Mouse (Mus musculus): ENCODE measurements at regions not wholly inside any gene's neighbourhood (a gene's known extent, or its start where the extent isn't known, plus 50 kb on each side); places are given as distances from the start of the nearest gene placed in this dataset.

GRCm38 (mm10) chr9:61120531-61120930, 251.6 kb upstream of the Tle3 start:
- Histone ChIP-seq H3K27ac (no peak overlapping the region), H3K4me3 (no peak overlapping the region), H3K27me3 (peaks cover 21% of the 10 kb centered on the region; the same call in 1 of the 2 replicates), H3K4me1 (replicated peaks) (no peaks in the 10 kb centered on the region), H3K36me3 (no peaks in the 10 kb centered on the region), H3K9ac (no peak overlapping the region), H3K4me2 (no peak overlapping the region), H3K9me3 (replicated peaks) (no peaks in the 10 kb centered on the region)
- no peak for ATAC-seq (replicated peaks; ENCODE audit: insufficient number of reproducible peaks, insufficient read depth, low FRiP score, low read depth)
- WGBS = 76% methylated on average over 3 of the region's 3 CpGs

GRCm38 (mm10) chr9:61120931-61121391, 251.2 kb upstream of the Tle3 start:
- no peak for ATAC-seq (replicated peaks; ENCODE audit: insufficient number of reproducible peaks, insufficient read depth, low FRiP score, low read depth)
- Histone ChIP-seq H3K27me3 (peaks cover 17% of the 10 kb centered on the region; the same call in 1 of the 2 replicates), H3K9me3 (replicated peaks) (no peaks in the 10 kb centered on the region), H3K4me2 (no peak overlapping the region), H3K4me1 (replicated peaks) (no peaks in the 10 kb centered on the region), H3K4me3 (no peak overlapping the region), H3K27ac (no peak overlapping the region), H3K36me3 (no peaks in the 10 kb centered on the region), H3K9ac (no peak overlapping the region)
- 60% methylated on average over 10 of the region's 10 CpGs for WGBS

GRCm38 (mm10) chr9:61123431-61123830, 248.7 kb upstream of the Tle3 start:
- Histone ChIP-seq H3K4me3 (no peak overlapping the region), H3K9ac (no peak overlapping the region), H3K9me3 (replicated peaks) (no peaks in the 10 kb centered on the region), H3K27ac (no peak overlapping the region), H3K36me3 (no peaks in the 10 kb centered on the region), H3K4me2 (no peak overlapping the region), H3K4me1 (replicated peaks) (no peaks in the 10 kb centered on the region), H3K27me3 (peaks cover 15% of the 10 kb centered on the region; the same call in 1 of the 2 replicates)
- no peak for ATAC-seq (replicated peaks; ENCODE audit: insufficient number of reproducible peaks, insufficient read depth, low FRiP score, low read depth)

- no peak; the same call in 1 of the 2 replicates for ATAC-seq (replicated peaks; ENCODE audit: insufficient number of reproducible peaks, insufficient read depth, low FRiP score, low read depth)
- Histone ChIP-seq H3K4me1 (replicated peaks) (no peaks in the 10 kb centered on the region), H3K27ac (no peak overlapping the region), H3K4me2 (no peak overlapping the region), H3K4me3 (no peak overlapping the region), H3K9me3 (replicated peaks) (no peaks in the 10 kb centered on the region), H3K27me3 (peaks cover 30% of the 10 kb centered on the region; the same call in 1 of the 2 replicates), H3K9ac (no peak overlapping the region), H3K36me3 (no peaks in the 10 kb centered on the region)
- WGBS = 66% methylated on average over 7 of the region's 7 CpGs
Measured at GRCm38 (mm10) chr9:61125769-61126168, 246.4 kb upstream of the Tle3 start.

GRCm38 (mm10) chr9:61128077-61128476, 244.1 kb upstream of the Tle3 start:
- Histone ChIP-seq H3K9ac (no peak overlapping the region), H3K27me3 (peaks cover 35% of the 10 kb centered on the region; the same call in 1 of the 2 replicates), H3K9me3 (replicated peaks) (no peaks in the 10 kb centered on the region), H3K4me1 (replicated peaks) (no peaks in the 10 kb centered on the region), H3K4me3 (no peak overlapping the region), H3K27ac (no peak overlapping the region), H3K36me3 (no peaks in the 10 kb centered on the region), H3K4me2 (no peak overlapping the region)
- no peak for ATAC-seq (replicated peaks; ENCODE audit: insufficient number of reproducible peaks, insufficient read depth, low FRiP score, low read depth)
- 43% methylated on average over 2 of the region's 2 CpGs for WGBS

GRCm38 (mm10) chr9:61129186-61129585, 243.0 kb upstream of the Tle3 start:
- H3K9me3 ChIP-seq (replicated peaks) = no peaks in the 10 kb centered on the region
- H3K4me1 ChIP-seq (replicated peaks) = no peaks in the 10 kb centered on the region
- no peak overlapping the region for H3K9ac ChIP-seq
- H3K4me2 ChIP-seq = no peak overlapping the region
- H3K27me3 ChIP-seq = peaks cover 32% of the 10 kb centered on the region; the same call in 1 of the 2 replicates
- no peak overlapping the region for H3K4me3 ChIP-seq
- 58% methylated on average over 5 of the region's 5 CpGs for WGBS
- no peak for ATAC-seq (replicated peaks; ENCODE audit: insufficient number of reproducible peaks, insufficient read depth, low FRiP score, low read depth)
- H3K27ac ChIP-seq = no peak overlapping the region
- H3K36me3 ChIP-seq = no peaks in the 10 kb centered on the region

- ATAC-seq (replicated peaks; ENCODE audit: insufficient number of reproducible peaks, insufficient read depth, low FRiP score, low read depth) = no peak
- Histone ChIP-seq H3K27ac (no peak overlapping the region), H3K4me3 (no peak overlapping the region), H3K4me1 (replicated peaks) (no peaks in the 10 kb centered on the region), H3K27me3 (peaks cover 29% of the 10 kb centered on the region), H3K4me2 (no peak overlapping the region), H3K36me3 (no peaks in the 10 kb centered on the region), H3K9ac (no peak overlapping the region), H3K9me3 (replicated peaks) (no peaks in the 10 kb centered on the region)
- WGBS = 78% methylated on average over 4 of the region's 4 CpGs
Measured at GRCm38 (mm10) chr9:61130877-61131276, 241.3 kb upstream of the Tle3 start.

GRCm38 (mm10) chr9:61135263-61135882, 236.8 kb upstream of the Tle3 start:
- H3K36me3 ChIP-seq = no peaks in the 10 kb centered on the region
- no peak overlapping the region for H3K9ac ChIP-seq
- no peak overlapping the region for H3K27ac ChIP-seq
- no peaks in the 10 kb centered on the region for H3K9me3 ChIP-seq (replicated peaks)
- WGBS = 53% methylated on average over 10 of the region's 10 CpGs
- peaks cover 33% of the 10 kb centered on the region for H3K27me3 ChIP-seq
- no peak overlapping the region for H3K4me2 ChIP-seq
- no peaks in the 10 kb centered on the region for H3K4me1 ChIP-seq (replicated peaks)
- no peak overlapping the region for H3K4me3 ChIP-seq
- ATAC-seq (replicated peaks; ENCODE audit: insufficient number of reproducible peaks, insufficient read depth, low FRiP score, low read depth) = no peak

GRCm38 (mm10) chr9:61135917-61136316, 236.2 kb upstream of the Tle3 start:
- H3K4me1 ChIP-seq (replicated peaks) = no peaks in the 10 kb centered on the region
- no peak overlapping the region for H3K27ac ChIP-seq
- ATAC-seq (replicated peaks; ENCODE audit: insufficient number of reproducible peaks, insufficient read depth, low FRiP score, low read depth) = no peak
- no peaks in the 10 kb centered on the region for H3K9me3 ChIP-seq (replicated peaks)
- H3K9ac ChIP-seq = no peak overlapping the region
- H3K27me3 ChIP-seq = peaks cover 28% of the 10 kb centered on the region
- H3K36me3 ChIP-seq = no peaks in the 10 kb centered on the region
- no peak overlapping the region for H3K4me2 ChIP-seq
- no peak overlapping the region for H3K4me3 ChIP-seq
- 61% methylated on average over 3 of the region's 3 CpGs for WGBS

- H3K27me3 ChIP-seq = peaks cover 20% of the 10 kb centered on the region
- H3K36me3 ChIP-seq = no peaks in the 10 kb centered on the region
- no peak overlapping the region for H3K4me3 ChIP-seq
- no peak overlapping the region for H3K9ac ChIP-seq
- H3K27ac ChIP-seq = no peak overlapping the region
- H3K4me2 ChIP-seq = no peak overlapping the region
- ATAC-seq (replicated peaks; ENCODE audit: insufficient number of reproducible peaks, insufficient read depth, low FRiP score, low read depth) = no peak
- no peaks in the 10 kb centered on the region for H3K9me3 ChIP-seq (replicated peaks)
- 53% methylated on average over 11 of the region's 11 CpGs for WGBS
- no peaks in the 10 kb centered on the region for H3K4me1 ChIP-seq (replicated peaks)
Measured at GRCm38 (mm10) chr9:61138741-61139368, 233.3 kb upstream of the Tle3 start.

- H3K4me3 ChIP-seq = no peak overlapping the region
- H3K36me3 ChIP-seq = no peaks in the 10 kb centered on the region
- no peak overlapping the region for H3K27ac ChIP-seq
- H3K27me3 ChIP-seq = peaks cover 42% of the 10 kb centered on the region
- no peak for ATAC-seq (replicated peaks; ENCODE audit: insufficient number of reproducible peaks, insufficient read depth, low FRiP score, low read depth)
- no peaks in the 10 kb centered on the region for H3K9me3 ChIP-seq (replicated peaks)
- H3K4me1 ChIP-seq (replicated peaks) = no peaks in the 10 kb centered on the region
- H3K9ac ChIP-seq = no peak overlapping the region
- 90% methylated on average over 6 of the region's 6 CpGs for WGBS
- no peak overlapping the region for H3K4me2 ChIP-seq
Measured at GRCm38 (mm10) chr9:61143101-61143500, 229.1 kb upstream of the Tle3 start.

Measured in heart, embryonic 15.5 days (tissue).